Mouse (Mus musculus) liver, postnatal 0 days (tissue): ENCODE data around the gene Zfp652. TPM values are rescaled to one million over a fixed set of nuclear protein-coding genes. Genes with fewer than 3 reads are reported as not detected.

Experiments
- ATAC-seq: fragments of 200-750 bp; cut with Nextera tagmentation; 2 replicates; pipeline ENCODE4 v1.8.0; 2017; ENCODE audit warnings: mild to moderate bottlenecking, moderate library complexity
- DNase-seq: peaks from one replicate; pipeline ENCODE4 v3.0.0-alpha.2; 2016
- H3K27ac ChIP-seq: fragments of 300-500 bp; sonication (generic); 2 replicates; pipeline ENCODE4 v1.5.1; 2014; ENCODE audit warnings: antibody characterized with exemption, moderate library complexity, mild to moderate bottlenecking, low read depth
- H3K27me3 ChIP-seq: fragments of 300-500 bp; sonication (generic); 2 replicates; pipeline ENCODE4 v1.6.1; 2014; ENCODE audit warnings: low read length, control low read depth, mixed read lengths; ENCODE audit not compliant: insufficient read depth
- H3K36me3 ChIP-seq: fragments of 300-500 bp; sonication (generic); replicated peaks from 2 replicates; pipeline ENCODE4 v1.6.1; 2014; ENCODE audit warnings: mild to moderate bottlenecking, control low read depth, low read length, moderate library complexity, mixed read lengths; ENCODE audit not compliant: insufficient read depth
- H3K4me1 ChIP-seq: fragments of 300-500 bp; sonication (generic); 2 replicates; pipeline ENCODE4 v1.6.1; 2014; ENCODE audit warnings: antibody characterized with exemption, mild to moderate bottlenecking, control low read depth; ENCODE audit not compliant: insufficient read depth
- H3K4me2 ChIP-seq: fragments of 300-500 bp; sonication (generic); 2 replicates; pipeline ENCODE4 v1.6.1; 2014; ENCODE audit warnings: low read depth, mild to moderate bottlenecking, low read length, moderate library complexity, mixed read lengths
- H3K4me3 ChIP-seq: fragments of 300-500 bp; sonication (generic); 2 replicates; pipeline ENCODE4 v1.5.1; 2014; ENCODE audit warnings: low read depth, low read length
- H3K9ac ChIP-seq: fragments of 300-500 bp; sonication (generic); replicated peaks from 2 replicates; pipeline ENCODE4 v1.6.1; 2014; ENCODE audit warnings: mild to moderate bottlenecking, moderate library complexity
- H3K9me3 ChIP-seq: fragments of 300-500 bp; sonication (generic); 2 replicates; pipeline ENCODE4 v1.6.1; 2016; ENCODE audit warnings: mild to moderate bottlenecking, control low read depth, low read length, mixed read lengths
- CTCF ChIP-seq: sonication (generic); IDR thresholded peaks from 2 replicates; pipeline ENCODE4 v1.5.1; 2016; ENCODE audit warnings: antibody characterized with exemption, low read depth
- EP300 ChIP-seq: IDR thresholded peaks from 2 replicates; pipeline ENCODE4 v1.6.1; 2016; ENCODE audit warnings: antibody characterized with exemption, low read depth, mild to moderate bottlenecking
- WGBS: fragments of 180-500 bp; shearing (Covaris S2); extraction: QIAGEN DNeasy Blood & Tissue Kit; methylation state at CpG from one replicate; pipeline ENCODE4 v1.1.7; 2014; ENCODE audit not compliant: insufficient replicate concordance; 5-methylcytosine and 5-hydroxymethylcytosine counted together
- polyA plus RNA-seq: library from polyadenylated mRNA; unstranded; fragments of >200 nt; fragmentation: Nextera tagmentation; extraction: Ambion mirVana; gene quantifications from 2 replicates; pipeline ENCODE4 v1.2.1, GENCODE M21; 2015

Gene Zfp652
- polyA plus RNA-seq, 1 experiment from 2014 or later: 5.6 TPM

DNA sequence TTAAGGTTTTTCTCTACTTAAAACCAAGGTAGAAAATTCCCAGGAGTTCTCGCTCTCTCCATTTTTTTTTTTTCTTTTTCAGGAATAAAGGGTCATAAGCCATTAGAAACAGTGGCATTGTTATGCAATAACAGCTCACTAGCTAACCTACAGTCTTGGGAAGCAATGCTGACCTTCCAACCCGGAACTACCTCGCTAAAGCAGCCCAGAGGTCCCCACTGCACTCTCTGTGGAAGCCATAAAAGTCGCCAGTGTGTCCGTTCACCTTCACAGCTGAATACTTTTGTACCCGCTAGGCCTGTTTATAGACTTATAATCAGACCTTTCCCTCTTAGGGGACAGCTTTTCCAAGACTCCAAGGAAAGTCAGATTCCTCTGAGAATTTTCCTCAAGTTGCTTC, 55.8 kb downstream of the Zfp652 start:
- peaks cover 41% of the 10 kb centered on the region for H3K36me3 ChIP-seq
- DNase-seq (no peak), ATAC-seq (no peak)
- H3K4me2 ChIP-seq: no peak overlapping the region
- no peaks in the 10 kb centered on the region for H3K27me3 ChIP-seq
- H3K4me1 ChIP-seq: no peaks in the 10 kb centered on the region
- H3K4me3 ChIP-seq: no peak overlapping the region
- H3K9ac ChIP-seq: no peak overlapping the region
- 78% methylated on average over 6 of the region's 6 CpGs for WGBS
- no peaks in the 10 kb centered on the region for H3K9me3 ChIP-seq
- TF ChIP-seq CTCF (no peak), EP300 (no peak)
- no peak overlapping the region for H3K27ac ChIP-seq

DNA sequence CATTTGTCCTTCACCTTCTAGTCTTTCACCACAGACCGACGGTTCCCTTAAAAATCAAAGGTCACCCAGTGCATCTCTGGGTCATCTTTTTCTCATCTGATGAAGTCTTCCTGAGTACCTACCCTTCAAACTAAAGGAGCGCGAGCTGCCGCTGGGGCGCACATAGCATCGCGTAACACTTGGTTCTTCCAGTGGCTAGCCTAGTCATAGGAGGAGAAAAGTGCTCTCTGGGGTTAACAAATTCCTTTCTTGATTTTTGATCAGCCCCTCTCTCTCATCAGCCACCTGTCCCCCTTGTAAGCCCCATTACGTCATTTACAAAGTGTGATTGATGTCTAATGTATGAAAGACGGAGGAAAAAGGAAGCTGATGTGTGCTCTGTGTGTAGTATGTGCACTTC, 56.7 kb downstream of the Zfp652 start:
- Histone ChIP-seq H3K4me1 (no peaks in the 10 kb centered on the region), H3K9ac (no peak overlapping the region), H3K27ac (no peak overlapping the region), H3K4me2 (no peak overlapping the region), H3K4me3 (no peak overlapping the region), H3K27me3 (no peaks in the 10 kb centered on the region), H3K36me3 (peaks cover 31% of the 10 kb centered on the region), H3K9me3 (no peaks in the 10 kb centered on the region)
- no peak for TF ChIP-seq EP300
- no peak for TF ChIP-seq CTCF
- ATAC-seq (no peak), DNase-seq (no peak)
- WGBS: 90% methylated on average over 10 of the region's 10 CpGs

DNA sequence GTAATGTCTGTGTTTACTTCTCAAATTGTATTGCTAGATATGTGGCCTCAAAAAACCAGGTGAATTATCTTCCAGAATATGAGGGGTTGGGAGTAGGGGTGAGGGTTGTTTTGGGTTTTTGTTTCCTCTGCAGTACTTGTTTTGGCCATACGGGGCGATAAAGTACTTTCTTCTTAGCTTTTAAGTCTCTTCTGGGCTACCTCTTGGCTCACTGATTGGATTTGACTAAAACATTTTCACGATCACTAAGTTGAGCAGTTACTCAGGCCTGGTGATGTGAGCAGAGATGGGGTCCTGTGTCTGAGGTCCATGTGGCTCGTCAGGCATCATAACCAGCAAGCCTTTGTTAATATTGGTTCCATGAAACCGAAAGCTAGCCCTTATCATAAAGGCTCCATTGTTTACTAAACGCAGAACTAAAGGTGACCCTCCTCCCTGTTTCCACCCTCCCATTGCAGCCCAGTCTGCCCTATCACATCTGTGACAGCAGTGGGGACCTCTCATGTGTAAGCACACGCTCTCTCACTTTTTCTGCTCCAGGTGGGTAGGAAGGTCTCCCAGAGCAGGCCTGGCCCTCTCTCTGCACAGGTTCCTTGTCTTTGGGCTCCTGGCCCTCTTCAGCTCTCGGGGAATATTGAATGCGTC, 58.4 kb downstream of the Zfp652 start:
- Histone ChIP-seq H3K27me3 (no peaks in the 10 kb centered on the region), H3K4me2 (no peak overlapping the region), H3K9me3 (no peaks in the 10 kb centered on the region), H3K4me3 (no peak overlapping the region), H3K27ac (no peak overlapping the region), H3K9ac (no peak overlapping the region), H3K36me3 (peaks cover 18% of the 10 kb centered on the region), H3K4me1 (no peaks in the 10 kb centered on the region)
- TF ChIP-seq EP300 (no peak), CTCF (peak; percentile 69)
- ATAC-seq (no peak), DNase-seq (no peak)
- WGBS: 68% methylated on average over 9 of the region's 9 CpGs

DNA sequence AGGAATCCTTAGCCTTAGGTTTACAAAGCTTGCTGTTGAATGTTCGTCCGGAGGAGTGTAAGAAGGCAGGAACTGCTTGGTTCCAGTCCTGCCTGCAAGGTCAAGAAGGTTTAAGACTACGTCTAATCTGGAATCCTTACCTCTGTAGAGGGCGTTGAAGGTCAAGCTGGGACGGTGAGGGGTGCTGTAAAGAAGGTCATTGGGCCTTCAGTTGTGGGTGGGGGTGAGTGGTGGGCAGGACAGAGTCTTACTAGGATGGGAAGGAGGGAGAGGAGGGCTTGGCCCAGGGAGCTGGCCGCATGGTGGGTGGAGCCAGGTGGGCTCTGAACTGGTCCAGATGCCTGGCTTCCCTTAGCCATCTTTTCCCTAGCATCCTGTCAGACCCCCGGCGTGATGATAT, 59.2 kb downstream of the Zfp652 start:
- Histone ChIP-seq H3K36me3 (peaks cover 18% of the 10 kb centered on the region), H3K27me3 (no peaks in the 10 kb centered on the region), H3K4me1 (no peaks in the 10 kb centered on the region), H3K27ac (no peak overlapping the region), H3K4me2 (no peak overlapping the region), H3K9ac (no peak overlapping the region), H3K9me3 (no peaks in the 10 kb centered on the region), H3K4me3 (no peak overlapping the region)
- WGBS: 87% methylated on average over 8 of the region's 8 CpGs
- DNase-seq (no peak), ATAC-seq (no peak)
- TF ChIP-seq EP300: no peak
- no peak for TF ChIP-seq CTCF

DNA sequence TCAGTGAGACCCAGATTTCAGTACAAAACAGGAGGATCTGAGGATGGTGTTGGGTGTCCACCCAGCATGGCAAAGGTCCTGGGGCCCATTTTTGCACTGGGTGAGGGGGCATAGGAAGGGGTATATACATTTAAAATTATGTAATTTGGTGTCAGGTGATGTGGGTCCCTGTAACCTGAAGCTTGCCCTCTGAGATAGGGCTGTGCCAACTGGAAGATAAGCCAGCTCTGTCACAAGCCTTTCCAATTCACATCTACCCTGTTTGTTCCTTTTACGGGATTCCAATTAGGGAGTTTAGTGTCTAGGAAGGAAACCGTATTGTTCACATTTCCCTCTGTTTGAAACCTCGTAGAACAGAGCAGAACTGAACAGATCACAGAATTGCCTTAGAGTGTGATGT, 60.8 kb downstream of the Zfp652 start:
- H3K27ac ChIP-seq: no peak overlapping the region; the same call in 1 of the 2 replicates
- peaks cover 11% of the 10 kb centered on the region for H3K36me3 ChIP-seq
- ATAC-seq (no peak), DNase-seq (no peak)
- no peak overlapping the region for H3K9ac ChIP-seq
- peaks cover 15% of the 10 kb centered on the region for H3K4me1 ChIP-seq
- H3K9me3 ChIP-seq: no peaks in the 10 kb centered on the region
- H3K4me3 ChIP-seq: no peak overlapping the region
- WGBS: 80% methylated on average over 3 of the region's 3 CpGs
- no peak for TF ChIP-seq EP300
- no peak for TF ChIP-seq CTCF
- H3K27me3 ChIP-seq: no peaks in the 10 kb centered on the region
- H3K4me2 ChIP-seq: no peak overlapping the region

DNA sequence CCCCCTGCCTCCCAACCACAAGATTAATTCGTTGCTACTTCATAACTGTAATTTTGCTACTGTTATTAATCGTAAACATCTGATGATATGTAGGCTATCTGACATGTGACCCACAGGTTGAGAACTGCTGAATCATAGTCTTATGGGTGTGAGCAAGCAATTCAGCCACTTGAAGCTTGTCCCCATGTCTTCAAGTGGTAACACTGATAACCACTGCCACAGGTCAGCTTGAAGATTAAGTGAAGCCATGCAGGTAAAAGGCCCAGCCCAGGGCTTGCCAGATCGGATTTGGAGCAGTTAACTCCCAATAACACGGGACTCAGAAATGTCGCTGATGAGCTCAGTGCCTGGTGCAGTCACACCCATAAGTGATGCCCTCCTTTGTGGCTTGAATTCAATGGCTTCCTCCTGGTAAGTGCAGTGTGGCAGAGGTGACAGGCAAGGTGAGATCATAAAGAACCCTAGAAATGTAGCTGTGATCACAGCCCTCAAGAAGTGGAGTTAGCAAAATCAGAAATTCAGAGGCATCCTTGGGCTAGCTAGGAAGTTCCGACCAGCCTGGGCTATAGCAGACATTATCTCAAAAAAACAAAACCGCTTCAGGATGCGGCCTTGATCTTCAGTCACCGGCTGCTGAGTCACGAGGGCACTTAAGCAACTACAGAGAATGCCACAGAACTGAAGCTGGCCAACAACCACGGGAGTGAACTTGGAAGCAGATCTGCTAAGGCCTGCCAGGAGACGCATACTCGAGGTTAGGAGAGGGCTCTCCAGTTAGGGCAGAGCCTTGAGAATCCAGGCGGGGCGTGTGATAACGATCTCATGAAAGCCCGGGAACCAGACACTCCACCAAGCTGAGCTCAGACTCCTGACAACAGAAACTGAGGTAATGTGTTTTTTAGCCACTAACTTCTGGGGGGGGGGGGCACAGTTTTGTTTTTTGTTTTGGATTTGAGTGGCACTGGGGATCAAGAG, 65.1 kb downstream of the Zfp652 start:
- ATAC-seq (peak; percentile 72), DNase-seq (peak; percentile 59)
- Histone ChIP-seq H3K9me3 (no peaks in the 10 kb centered on the region), H3K36me3 (no peaks in the 10 kb centered on the region), H3K4me1 (peaks cover 23% of the 10 kb centered on the region), H3K4me2 (peak overlapping the region; percentile 64), H3K27ac (peak overlapping the region; percentile 78), H3K4me3 (peak overlapping the region; percentile 42), H3K9ac (peak overlapping the region; percentile 68), H3K27me3 (no peaks in the 10 kb centered on the region)
- no peak for TF ChIP-seq CTCF
- peak; percentile 65 for TF ChIP-seq EP300
- WGBS: 34% methylated on average over 17 of the region's 17 CpGs
